Mouse (Mus musculus) splenic B cell, adult 2 months (primary cell): ENCODE measurements around the gene Scrn2.
A peak's percentile ranks its signal among the peaks of the same experiment; 100 is the strongest.

Experiments
- DNase-seq: peaks from one replicate; pipeline ENCODE4 v3.0.0-alpha.2; 2011; ENCODE audit warnings: low read depth, low spot score
- H3K27me3 ChIP-seq: 2 replicates; pipeline ENCODE4 v1.6.1; 2012; ENCODE audit warnings: mild to moderate bottlenecking, low read length, moderate library complexity, mixed read lengths; ENCODE audit not compliant: control insufficient read depth, poor library complexity, insufficient read depth, severe bottlenecking
- H3K36me3 ChIP-seq: 2 replicates; pipeline ENCODE4 v1.6.1; 2012; ENCODE audit warnings: mild to moderate bottlenecking, low read length, moderate library complexity, mixed read lengths; ENCODE audit not compliant: control insufficient read depth, poor library complexity, insufficient read depth, severe bottlenecking

Gene Scrn2

DNA sequence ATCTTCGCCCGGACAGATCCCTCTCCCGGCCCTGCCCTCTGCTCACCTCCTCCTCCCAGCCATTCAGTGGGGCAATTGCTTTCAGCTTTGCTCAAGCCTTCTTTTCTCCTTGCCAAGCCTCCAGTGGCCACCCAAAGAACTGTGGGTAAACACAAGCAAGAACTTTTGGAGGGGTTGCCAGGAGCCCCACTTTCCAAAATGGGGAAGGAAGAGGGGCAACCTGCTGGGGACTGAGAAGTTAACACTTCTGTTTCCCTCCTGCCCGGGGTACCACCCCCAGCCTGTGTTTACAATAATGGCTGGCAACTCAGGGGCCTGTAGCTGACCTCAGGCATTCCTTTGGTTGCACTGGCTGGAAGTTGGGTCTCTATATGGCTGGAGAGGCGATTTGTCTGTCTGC is 26.6 kb upstream of the Scrn2 start:
- DNase-seq: no peak
- H3K27me3 ChIP-seq: no peaks in the 10 kb centered on the region
- no peaks in the 10 kb centered on the region for H3K36me3 ChIP-seq

DNA sequence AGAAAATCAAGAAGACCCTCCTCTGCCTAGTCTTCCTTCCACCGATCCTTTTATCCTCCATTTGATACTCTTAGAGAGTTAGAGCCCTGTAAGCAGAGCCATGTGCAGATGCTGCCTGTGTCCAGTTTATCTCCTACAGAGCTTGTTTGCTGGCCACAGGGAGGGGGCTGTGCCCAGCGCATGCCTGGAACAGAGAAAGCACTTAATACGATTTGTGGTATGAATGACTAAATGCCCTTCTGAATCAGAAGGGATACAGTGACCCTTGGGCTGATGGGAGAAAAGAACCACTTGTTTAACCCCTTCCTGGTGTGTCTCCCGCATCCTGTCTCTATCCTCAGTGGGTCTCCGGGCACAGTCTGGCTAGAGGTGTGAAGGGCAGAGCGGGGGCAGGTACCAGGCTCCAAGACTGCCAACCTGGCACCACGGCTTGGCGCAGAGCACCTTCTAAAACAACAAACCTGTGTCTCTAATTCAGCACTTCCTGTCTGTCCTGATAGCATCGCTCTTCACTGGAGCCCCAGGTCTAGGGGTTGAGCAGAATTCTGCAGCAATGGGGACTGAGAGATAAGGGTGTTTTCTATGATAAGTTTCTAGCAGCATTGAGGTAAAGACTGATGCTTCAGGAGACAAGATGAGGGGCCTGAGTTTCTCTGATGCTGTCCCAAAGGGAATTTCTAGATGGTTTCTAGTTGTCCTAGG is 22.5 kb upstream of the Scrn2 start:
- no peak for DNase-seq
- Histone ChIP-seq H3K27me3 (no peaks in the 10 kb centered on the region), H3K36me3 (no peaks in the 10 kb centered on the region)

DNA sequence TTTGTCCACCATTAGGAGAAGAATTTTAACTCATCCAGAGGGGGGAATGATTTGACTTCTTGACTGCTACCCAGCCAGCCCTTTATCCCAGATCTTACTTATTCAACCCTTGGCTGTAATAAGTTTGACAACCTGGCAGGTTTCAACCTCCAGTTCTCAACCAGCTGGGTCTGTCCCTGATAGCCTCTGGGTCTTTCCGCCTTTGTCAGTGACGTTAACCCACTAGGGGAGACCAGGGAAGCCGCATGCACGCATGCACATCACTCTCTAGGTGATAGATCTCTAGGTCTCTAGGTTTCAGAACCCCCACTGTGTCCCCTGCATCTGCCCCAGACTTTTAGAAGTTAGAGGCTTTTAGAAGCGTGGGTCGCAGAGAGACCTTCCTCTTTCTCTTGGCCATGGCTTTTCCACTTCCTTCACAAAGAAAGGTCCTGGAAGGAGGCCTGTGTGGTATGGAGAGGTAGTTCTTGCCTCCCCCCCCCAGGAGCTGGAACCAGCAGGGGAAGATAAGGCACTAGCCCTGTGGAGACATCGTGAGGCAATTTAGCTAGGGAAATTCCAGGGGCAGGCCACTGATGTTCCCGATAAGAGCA is 20.4 kb upstream of the Scrn2 start:
- Histone ChIP-seq H3K27me3 (no peaks in the 10 kb centered on the region), H3K36me3 (no peaks in the 10 kb centered on the region)
- DNase-seq: no peak

DNA sequence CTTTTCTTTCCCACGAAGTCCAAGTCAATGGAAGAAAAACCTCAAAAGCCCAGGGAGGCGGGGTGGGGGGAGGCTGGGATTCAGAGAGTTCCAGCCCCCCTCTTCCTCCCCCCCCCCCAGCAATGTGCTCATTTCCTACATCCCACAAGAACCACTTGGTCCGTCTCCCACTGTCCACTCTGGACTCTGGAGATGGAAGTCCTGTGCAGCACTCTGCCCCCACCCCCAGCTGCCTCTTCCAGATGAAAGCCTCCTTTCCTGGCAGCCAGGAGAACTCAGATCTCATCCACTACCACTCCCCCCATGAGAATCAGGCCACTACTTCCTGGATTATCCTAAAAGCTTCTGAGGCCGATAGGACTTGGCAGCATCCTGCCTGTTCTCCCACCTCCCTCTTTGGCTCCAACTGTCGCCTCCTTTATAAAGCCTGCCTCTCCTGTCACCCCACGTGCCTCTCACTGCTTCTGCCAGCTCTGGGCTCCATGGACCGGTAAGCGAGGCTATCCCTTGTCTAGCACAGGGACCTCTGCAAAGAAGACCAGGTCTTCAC is 16.5 kb upstream of the Scrn2 start, which contains the start of gene Sp6:
TSS of gene Sp6 (plus strand) at position 274 of the 550 bp plus-strand sequence.
- no peak for DNase-seq
- Histone ChIP-seq H3K27me3 (0 out of 2 replicates have a peak, but pooled peaks cover 2% of the 10 kb centered on the region), H3K36me3 (no peaks in the 10 kb centered on the region)

DNA sequence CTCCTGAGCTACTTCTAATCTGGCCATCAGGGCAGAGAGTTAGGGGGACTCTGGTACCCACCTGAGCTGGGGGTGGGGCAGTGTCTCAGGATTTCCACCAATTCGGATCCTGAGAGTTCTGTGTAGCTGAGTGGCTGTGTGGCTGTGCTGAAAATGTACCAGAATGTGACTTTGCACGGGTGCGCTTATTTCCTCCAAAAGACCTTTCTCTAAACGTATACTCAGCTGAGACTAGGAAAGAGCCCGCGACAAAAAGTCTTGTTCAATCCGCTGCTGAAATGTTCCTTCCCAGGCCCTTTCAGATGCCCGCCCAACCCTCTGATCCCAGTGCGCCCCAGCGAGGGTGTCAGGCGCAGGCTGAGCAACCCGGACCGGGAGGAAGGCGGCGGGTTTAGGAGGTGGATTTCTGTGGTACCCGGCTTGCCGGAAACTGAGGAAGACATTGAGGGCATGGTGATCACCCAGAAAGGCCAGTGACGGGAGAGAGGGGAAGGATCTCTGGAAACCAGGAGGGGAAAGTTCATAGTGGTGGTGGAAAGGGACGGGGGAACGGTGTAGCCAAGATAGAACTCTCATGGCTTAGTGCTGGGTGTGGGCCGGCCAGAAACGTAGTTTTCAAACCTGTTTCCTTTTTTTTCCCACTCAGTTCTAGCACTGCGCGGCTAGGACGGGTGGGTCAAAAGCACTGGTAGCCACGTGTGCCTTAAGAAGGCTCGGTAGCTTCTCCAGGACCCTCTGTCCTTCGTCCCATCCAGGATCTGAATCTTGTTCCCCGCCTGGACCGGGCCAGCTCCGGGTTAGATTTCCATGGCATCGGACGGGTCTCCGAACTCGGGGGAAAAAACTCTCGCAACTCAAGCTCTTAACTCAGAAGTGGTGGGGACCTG is 11.8 kb upstream of the Scrn2 start:
- DNase-seq: no peak

DNA sequence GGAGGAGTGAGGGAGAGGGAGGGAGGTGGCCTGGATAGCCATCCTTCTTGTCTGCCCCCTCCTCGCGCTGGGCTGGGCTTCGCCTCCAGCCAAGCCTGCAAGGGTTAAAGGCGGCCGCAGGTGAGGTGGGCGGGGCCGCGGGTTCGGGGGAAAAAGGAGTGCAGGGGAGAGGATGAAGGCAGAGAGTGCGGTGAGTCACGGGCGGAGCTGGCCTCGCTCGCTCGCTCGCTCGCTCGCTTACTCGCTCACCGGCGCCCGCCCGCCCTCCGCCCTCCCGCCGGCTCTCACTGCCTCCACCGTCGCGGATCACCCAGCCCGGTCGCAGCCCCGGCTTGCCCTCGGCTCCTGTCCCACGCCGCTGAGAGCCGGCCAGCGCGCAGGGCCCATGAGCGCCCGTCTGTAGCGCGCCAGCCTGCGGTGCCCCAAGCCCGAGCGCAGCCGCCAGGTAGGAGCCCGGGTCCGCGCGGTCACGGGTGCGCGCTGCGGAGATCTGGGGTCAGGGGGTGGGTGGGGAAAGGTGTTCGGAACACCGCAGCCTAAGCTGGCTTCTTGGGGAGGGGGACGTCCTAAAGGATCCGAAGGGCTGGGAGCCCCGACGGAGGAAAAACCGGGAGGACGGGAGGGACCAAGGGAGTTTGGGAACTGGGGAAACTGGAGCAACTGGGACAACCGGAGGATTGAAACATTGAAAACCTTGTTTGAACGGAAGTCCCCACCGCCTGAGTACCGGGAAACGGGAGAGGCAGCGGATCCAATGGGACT is 11.0 kb upstream of the Scrn2 start:
- H3K27me3 ChIP-seq: peaks cover 2% of the 10 kb centered on the region; the same call in 1 of the 2 replicates
- DNase-seq: peak; percentile 32
- H3K36me3 ChIP-seq: no peaks in the 10 kb centered on the region

More for the DNA sequence above, 11.8 kb upstream of the Scrn2 start:
- Histone ChIP-seq H3K36me3 (no peaks in the 10 kb centered on the region), H3K27me3 (peaks cover 2% of the 10 kb centered on the region; the same call in 1 of the 2 replicates)

DNA sequence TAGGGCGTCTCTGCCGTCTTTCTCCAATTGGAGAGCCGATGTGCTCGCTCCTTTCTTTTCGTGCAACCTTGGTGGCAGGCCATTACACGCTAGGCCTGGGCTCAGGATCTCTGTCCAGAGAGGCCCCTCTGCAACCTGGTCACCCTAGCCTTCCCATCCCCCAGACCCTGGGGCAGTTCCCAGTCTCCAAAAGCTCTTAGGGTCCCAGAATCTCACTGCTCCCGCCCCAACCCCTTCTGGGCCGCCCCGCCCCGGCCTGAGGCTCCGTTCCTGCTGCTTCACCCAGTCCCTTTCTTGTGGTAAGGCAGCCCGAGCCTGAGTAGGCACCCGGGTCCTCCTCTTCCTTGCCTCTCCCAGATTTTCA is 10.4 kb upstream of the Scrn2 start:
- Histone ChIP-seq H3K36me3 (no peaks in the 10 kb centered on the region), H3K27me3 (peaks cover 2% of the 10 kb centered on the region; the same call in 1 of the 2 replicates)
- DNase-seq: no peak

- H3K36me3 ChIP-seq: no peaks in the 10 kb centered on the region
- peaks cover 2% of the 10 kb centered on the region; the same call in 1 of the 2 replicates for H3K27me3 ChIP-seq
- DNase-seq: peak; percentile 25
Measured at GRCm38 (mm10) chr11:97021121-97021765, 8.5 kb upstream of the Scrn2 start.

GRCm38 (mm10) chr11:97021873-97022484 is 7.8 kb upstream of the Scrn2 start:
- DNase-seq: peak; percentile 88
- H3K27me3 ChIP-seq: peaks cover 2% of the 10 kb centered on the region; the same call in 1 of the 2 replicates
- H3K36me3 ChIP-seq: no peaks in the 10 kb centered on the region

GRCm38 (mm10) chr11:97024977-97025376 is 4.8 kb upstream of the Scrn2 start:
- H3K36me3 ChIP-seq: no peaks in the 10 kb centered on the region
- no peak for DNase-seq
- no peaks in the 10 kb centered on the region; the same call in 1 of the 2 replicates for H3K27me3 ChIP-seq

DNA sequence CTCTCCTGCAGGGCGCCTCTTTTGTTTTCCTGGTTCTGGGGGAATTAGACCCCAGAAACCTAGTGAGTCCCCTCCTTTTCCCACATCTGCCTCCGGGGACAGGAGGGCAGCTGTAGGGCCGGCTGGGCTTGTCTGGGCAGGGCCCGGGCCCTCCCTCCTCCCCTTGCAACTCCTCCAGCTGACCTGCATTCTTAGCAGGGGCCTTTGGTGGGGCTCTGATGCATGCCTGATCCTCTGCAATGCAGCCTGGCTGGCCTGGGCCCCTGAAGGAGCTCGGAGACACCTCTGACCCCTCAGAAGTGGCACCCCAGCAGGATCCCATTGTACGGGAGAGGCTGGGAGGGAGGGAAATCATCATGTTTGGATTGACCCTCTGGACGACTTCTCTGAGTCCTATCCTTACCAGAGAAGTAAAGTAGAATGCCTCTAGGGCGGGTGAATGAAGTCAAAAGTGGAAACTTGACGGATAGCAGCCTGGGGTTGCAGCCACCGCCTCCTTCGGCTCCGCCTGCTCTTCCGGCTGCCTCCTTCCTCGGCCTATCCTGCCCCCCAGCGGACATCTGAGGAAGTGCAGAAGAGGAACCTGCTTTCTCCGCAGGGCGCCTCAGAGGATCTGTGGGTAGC is 3.9 kb upstream of the Scrn2 start:
- Histone ChIP-seq H3K36me3 (no peaks in the 10 kb centered on the region), H3K27me3 (no peaks in the 10 kb centered on the region; the same call in 1 of the 2 replicates)
- peak; percentile 95 for DNase-seq

DNA sequence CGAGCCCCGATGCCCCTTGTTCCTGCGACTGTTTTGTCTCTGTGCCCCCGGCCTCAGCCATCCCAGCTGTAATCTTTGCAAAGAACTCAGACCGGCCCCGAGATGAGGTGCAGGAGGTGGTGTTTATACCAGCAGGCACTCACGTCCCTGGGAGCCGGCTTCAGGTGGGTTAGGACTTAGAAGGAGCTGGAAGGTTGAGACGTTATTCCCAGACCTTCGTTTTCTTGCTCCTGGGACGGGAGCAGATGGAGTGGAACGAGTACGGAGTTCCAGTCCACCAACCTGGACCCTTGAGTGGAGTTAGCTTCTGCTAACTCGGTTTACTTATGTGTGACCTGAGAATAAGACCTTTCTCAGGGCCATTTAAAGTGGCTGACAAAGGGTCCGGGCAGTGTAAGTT is 688 bp downstream of the Scrn2 start:
- H3K27me3 ChIP-seq: no peaks in the 10 kb centered on the region
- H3K36me3 ChIP-seq: no peaks in the 10 kb centered on the region

GRCm38 (mm10) chr11:97031977-97032376 is 2.2 kb downstream of the Scrn2 start:
- Histone ChIP-seq H3K36me3 (no peaks in the 10 kb centered on the region), H3K27me3 (no peaks in the 10 kb centered on the region)
- DNase-seq: no peak

More for the DNA sequence above, 688 bp downstream of the Scrn2 start:
- no peak for DNase-seq
